ENCODE assay signal across 8 mouse cellular contexts in the genomic region with DNA sequence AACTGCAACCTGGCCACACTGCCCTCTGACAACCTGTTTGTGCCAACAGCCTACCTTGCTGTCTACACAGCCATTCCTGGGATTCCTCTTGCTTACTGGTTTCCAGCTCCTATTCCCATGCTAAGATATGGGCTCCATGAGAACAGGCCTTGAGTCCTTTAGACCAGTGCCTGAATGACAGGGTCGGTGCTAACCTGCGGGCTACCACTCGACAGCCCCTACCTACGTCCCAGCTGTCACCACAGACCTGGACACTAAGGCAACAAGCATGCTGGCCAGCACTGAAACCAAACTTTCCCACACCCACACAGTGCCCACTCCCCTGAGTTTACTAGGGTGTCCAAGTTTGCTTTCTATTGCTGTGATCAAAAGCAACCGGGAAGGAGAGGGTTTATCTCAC. TPM values are rescaled to one million over a fixed set of nuclear protein-coding genes. Genes with fewer than 3 reads are reported as not detected.
DNase-seq lines count a peak whose midpoint lies in the region; ATAC-seq and TF ChIP-seq lines count a peak whose summit lies in the region.

No protein-coding gene starts in this region.

- 0 out of 2 replicates have a peak, but pooled peaks cover 2% of the 10 kb centered on the region for H3K27me3 ChIP-seq in forebrain, embryonic 12.5 days
- no peaks in the 10 kb centered on the region for H3K27me3 ChIP-seq in forebrain, embryonic 14.5 days (replicated peaks; ENCODE audit: control insufficient read depth, insufficient read depth, low read length)
- no peaks in the 10 kb centered on the region for H3K27me3 ChIP-seq in liver, embryonic 11.5 days (replicated peaks; ENCODE audit: control insufficient read depth, insufficient read depth, low read length)
- 0 out of 2 replicates have a peak, but pooled peaks cover 4% of the 10 kb centered on the region for H3K27me3 ChIP-seq in limb, embryonic 13.5 days

- no peak overlapping the region for H3K27ac ChIP-seq in forebrain, embryonic 12.5 days
- no peak overlapping the region for H3K27ac ChIP-seq in forebrain, embryonic 14.5 days (ENCODE audit: low read depth, low read length)
- no peak overlapping the region for H3K27ac ChIP-seq in liver, embryonic 11.5 days (ENCODE audit: low read depth, low read length)
- H3K27ac ChIP-seq in ES-E14 (ENCODE audit: insufficient read depth, low read depth, low read length, poor library complexity, severe bottlenecking): no peak overlapping the region
- H3K27ac ChIP-seq in limb, embryonic 13.5 days: no peak overlapping the region

- no peak for DNase-seq in forebrain, embryonic 14.5 days (ENCODE audit: low spot score)
- no peak for DNase-seq in liver, embryonic 11.5 days (ENCODE audit: low spot score)
- no peak for DNase-seq in liver
- no peak for DNase-seq in ES-E14 (ENCODE audit: low read depth, low spot score)
- no peak for DNase-seq in gastrocnemius, postnatal 14 days
- no peak for DNase-seq in kidney, postnatal 36 days

- intact Hi-C loops in gastrocnemius, postnatal 14 days (cut with DNase I; ENCODE audit: low total_unique reads): no loop called here

- peak overlapping the region; percentile 93 for H3K4me2 ChIP-seq in forebrain, embryonic 12.5 days
- no peak overlapping the region for H3K4me2 ChIP-seq in forebrain, embryonic 14.5 days (ENCODE audit: low read length)
- peak overlapping the region; percentile 79 for H3K4me2 ChIP-seq in liver, embryonic 11.5 days
- H3K4me2 ChIP-seq in limb, embryonic 13.5 days (replicated peaks): peak overlapping the region; percentile 97

- no peak overlapping the region for H3K4me3 ChIP-seq in forebrain, embryonic 12.5 days (replicated peaks)
- no peak overlapping the region for H3K4me3 ChIP-seq in forebrain, embryonic 14.5 days (ENCODE audit: low read depth, low read length)
- H3K4me3 ChIP-seq in liver, embryonic 11.5 days (ENCODE audit: low read depth, low read length): no peak overlapping the region
- no peak overlapping the region for H3K4me3 ChIP-seq in ES-E14 (ENCODE audit: insufficient read depth in 1 of 2, low read depth in 1 of 2, low read length in 2 of 2, poor library complexity in 1 of 2, severe bottlenecking in 1 of 2)
- peak overlapping the region; percentile 91; the same call in 1 of the 2 replicates for H3K4me3 ChIP-seq in limb, embryonic 13.5 days

- 96% methylated on average over 5 of the region's 5 CpGs for WGBS in forebrain, embryonic 12.5 days
- 95% methylated on average over 5 of the region's 5 CpGs for WGBS in forebrain, embryonic 14.5 days
- WGBS in liver, embryonic 11.5 days: 88% methylated on average over 5 of the region's 5 CpGs
- 94% methylated on average over 5 of the region's 5 CpGs for WGBS in limb, embryonic 13.5 days

- no peak for ATAC-seq in forebrain, embryonic 12.5 days (ENCODE audit: low FRiP score)
- ATAC-seq in forebrain, embryonic 14.5 days: no peak
- no peak for ATAC-seq in liver, embryonic 11.5 days (replicated peaks; ENCODE audit: low FRiP score)
- ATAC-seq in limb, embryonic 13.5 days (ENCODE audit: low FRiP score, low read depth): no peak

- in situ Hi-C loops in ES-E14 (cut with MboI; ENCODE audit: low sequenced_read_pairs in 2 of 2, unreplicated experiment in 2 of 2): no loop called here

- no peaks in the 10 kb centered on the region for H3K36me3 ChIP-seq in forebrain, embryonic 12.5 days (replicated peaks)
- H3K36me3 ChIP-seq in forebrain, embryonic 14.5 days (ENCODE audit: control insufficient read depth, insufficient read depth, low read length): no peaks in the 10 kb centered on the region
- no peaks in the 10 kb centered on the region for H3K36me3 ChIP-seq in liver, embryonic 11.5 days (ENCODE audit: control insufficient read depth, insufficient read depth, low read length)
- 0 out of 2 replicates have a peak, but pooled peaks cover 4% of the 10 kb centered on the region for H3K36me3 ChIP-seq in ES-E14 (ENCODE audit: control insufficient read depth, insufficient read depth, low read length, poor library complexity, severe bottlenecking)
- H3K36me3 ChIP-seq in limb, embryonic 13.5 days: no peaks in the 10 kb centered on the region

- H3K9me3 ChIP-seq in forebrain, embryonic 12.5 days: no peaks in the 10 kb centered on the region
- H3K9me3 ChIP-seq in forebrain, embryonic 14.5 days (replicated peaks; ENCODE audit: control insufficient read depth, low read length): no peaks in the 10 kb centered on the region
- no peaks in the 10 kb centered on the region for H3K9me3 ChIP-seq in liver, embryonic 11.5 days (ENCODE audit: control insufficient read depth, low read length)
- H3K9me3 ChIP-seq in ES-E14 (ENCODE audit: control insufficient read depth, insufficient read depth, low read depth, low read length): no peaks in the 10 kb centered on the region
- no peaks in the 10 kb centered on the region for H3K9me3 ChIP-seq in limb, embryonic 13.5 days

- peaks cover 12% of the 10 kb centered on the region for H3K4me1 ChIP-seq in forebrain, embryonic 12.5 days
- H3K4me1 ChIP-seq in forebrain, embryonic 14.5 days (ENCODE audit: control insufficient read depth, insufficient read depth, low read length): peaks cover 8% of the 10 kb centered on the region
- H3K4me1 ChIP-seq in liver, embryonic 11.5 days (replicated peaks; ENCODE audit: control insufficient read depth, insufficient read depth, low read length): peaks cover 9% of the 10 kb centered on the region
- H3K4me1 ChIP-seq in ES-E14 (ENCODE audit: control insufficient read depth in 2 of 2, insufficient read depth in 2 of 2, low read length in 2 of 2, poor library complexity in 1 of 2): peaks cover 0 to 9% of the 10 kb centered on the region in 2 experiments; a peak in 2 of 4 replicates
- H3K4me1 ChIP-seq in limb, embryonic 13.5 days: peaks cover 13% of the 10 kb centered on the region

- no peak overlapping the region for H3K9ac ChIP-seq in forebrain, embryonic 12.5 days
- no peak overlapping the region for H3K9ac ChIP-seq in forebrain, embryonic 14.5 days (ENCODE audit: low read length)
- H3K9ac ChIP-seq in liver, embryonic 11.5 days (ENCODE audit: low read depth, low read length): no peak overlapping the region
- peak overlapping the region; percentile 93; the same call in 1 of the 2 replicates for H3K9ac ChIP-seq in ES-E14 (ENCODE audit: insufficient read depth, low read depth, low read length, poor library complexity, severe bottlenecking)
- H3K9ac ChIP-seq in limb, embryonic 13.5 days: no peak overlapping the region

TF ChIP-seq in ES-E14, 5 proteins besides CTCF, POLR2A, EP300 and RAD21:
- TF ChIP-seq MAFK (IDR thresholded peaks at IDR 0.05; ENCODE audit: insufficient read depth, low read depth, low read length) (no peak), CHD2 (IDR thresholded peaks at IDR 0.05; ENCODE audit: low read depth, low read length) (no peak), ZNF384 (IDR thresholded peaks at IDR 0.05; ENCODE audit: low read depth, low read length) (no peak), ZC3H11A (IDR thresholded peaks at IDR 0.05; ENCODE audit: borderline replicate concordance, low read depth, low read length) (no peak), HCFC1 (IDR thresholded peaks at IDR 0.05; ENCODE audit: borderline replicate concordance, insufficient read depth, low read length) (no peak)

RNA-seq across cellular contexts. Expression of gene Klhdc4, which starts 1.6 kb away (rescaled TPM):
- 53.1 and 53.9 TPM in 2 replicates for polyA plus RNA-seq in forebrain, embryonic 12.5 days (2016; fragmentation: Nextera tagmentation; extraction: Ambion mirVana)
- 40.3 and 41.3 TPM in 2 replicates for polyA plus RNA-seq in forebrain, embryonic 14.5 days (2014; fragmentation: Nextera tagmentation; extraction: Ambion mirVana)
- 52.8 and 54.0 TPM in 2 replicates for polyA plus RNA-seq in liver, embryonic 11.5 days (2014; fragmentation: Nextera tagmentation; extraction: Ambion mirVana)
- 65.9 and 84.3 TPM in 2 replicates for total RNA-seq in ES-E14 (2012; rRNA removed)
- 40.9 and 41.3 TPM in 2 replicates for polyA plus RNA-seq in limb, embryonic 13.5 days (2015; fragmentation: Nextera tagmentation; extraction: Ambion mirVana)
- total RNA-seq in gastrocnemius, postnatal 14 days (2021): 1 to 10 TPM; 8.1 to 9.7 TPM
